Mouse (Mus musculus): ENCODE data around the gene Hddc3. TPM values are rescaled to one million over a fixed set of nuclear protein-coding genes. Genes with fewer than 3 reads are reported as not detected.
"Not testable (repeated sequence)": the region's sequence is repeated elsewhere in the genome, so short reads cannot be mapped to it uniquely, and the experiment has no call there.

Gene Hddc3
- polyA plus RNA-seq, 1 experiment from 2014 or later = 23.1 TPM

DNA sequence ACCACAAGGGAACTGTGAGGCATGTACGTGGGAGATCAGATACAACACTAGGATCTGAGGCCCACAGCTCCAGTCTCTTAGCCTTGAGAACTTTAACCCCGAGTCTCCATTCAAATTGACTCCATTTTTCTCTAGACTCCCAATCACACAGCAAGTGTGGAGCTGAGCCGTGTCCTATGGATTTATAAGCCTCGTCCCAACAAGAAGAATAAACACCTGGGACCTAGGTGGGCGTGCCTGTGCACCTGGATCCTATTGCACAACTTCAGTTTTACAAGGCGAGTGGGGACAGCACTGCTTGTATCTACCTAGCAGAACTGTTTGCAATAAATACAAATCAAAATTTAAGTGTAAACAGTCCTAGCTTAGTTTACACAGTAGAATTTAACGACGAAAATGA is 19.6 kb upstream of the Hddc3 start:
- H3K4me2 ChIP-seq (ENCODE audit: low read length) = peak overlapping the region; percentile 81
- H3K27ac ChIP-seq (replicated peaks in 1 of 2; ENCODE audit: control insufficient read depth in 1 of 2, insufficient read depth in 1 of 2, low read depth in 2 of 2, low read length in 2 of 2) = peak overlapping the region in 1 of 2 experiments; percentile 93; a peak in 3 of 4 replicates
- H3K36me3 ChIP-seq (ENCODE audit: control insufficient read depth, insufficient read depth, low read length) = peaks cover 44% of the 10 kb centered on the region
- H3K4me1 ChIP-seq (ENCODE audit: control insufficient read depth in 2 of 2, insufficient read depth in 2 of 2, low read length in 2 of 2) = peaks cover 7 to 27% of the 10 kb centered on the region in 2 experiments; a peak in 3 of 4 replicates
- H3K4me3 ChIP-seq (ENCODE audit: control insufficient read depth in 1 of 2, insufficient read depth in 1 of 2, low read depth in 1 of 2, low read length in 2 of 2) = peak overlapping the region; percentile 68 to 76
- no peaks in the 10 kb centered on the region for H3K27me3 ChIP-seq (ENCODE audit: control insufficient read depth, insufficient read depth, low read length)
- WGBS = 20% methylated on average over 8 of the region's 8 CpGs
- no peak for ATAC-seq (ENCODE audit: insufficient number of reproducible peaks, insufficient read depth, low FRiP score, low read depth)
- peak overlapping the region; percentile 82 for H3K9ac ChIP-seq (ENCODE audit: low read length)
- no peaks in the 10 kb centered on the region for H3K9me3 ChIP-seq (ENCODE audit: control insufficient read depth, low read length)

GRCm38 (mm10) chr7:80324043-80324815 is 18.7 kb upstream of the Hddc3 start, which contains the start of gene Rccd1:
Gene Rccd1, minus strand, starts transcription at chr7:80324454.
- ATAC-seq (ENCODE audit: insufficient number of reproducible peaks, insufficient read depth, low FRiP score, low read depth) = peak; percentile 97
- peak within 1 kb of the TSS; percentile 68 to 76 for H3K4me3 ChIP-seq (ENCODE audit: control insufficient read depth in 1 of 2, insufficient read depth in 1 of 2, low read depth in 1 of 2, low read length in 2 of 2)
- peaks cover 3 to 21% of the 10 kb centered on the region in 2 experiments; a peak in 3 of 4 replicates for H3K4me1 ChIP-seq (ENCODE audit: control insufficient read depth in 2 of 2, insufficient read depth in 2 of 2, low read length in 2 of 2)
- peak within 1 kb of the TSS; percentile 82 for H3K9ac ChIP-seq (ENCODE audit: low read length)
- no peaks in the 10 kb centered on the region for H3K27me3 ChIP-seq (ENCODE audit: control insufficient read depth, insufficient read depth, low read length)
- peaks cover 50% of the 10 kb centered on the region for H3K36me3 ChIP-seq (ENCODE audit: control insufficient read depth, insufficient read depth, low read length)
- peak within 1 kb of the TSS; percentile 81 for H3K4me2 ChIP-seq (ENCODE audit: low read length)
- peak within 1 kb of the TSS; percentile 88 to 93 for H3K27ac ChIP-seq (replicated peaks in 1 of 2; ENCODE audit: control insufficient read depth in 1 of 2, insufficient read depth in 1 of 2, low read depth in 2 of 2, low read length in 2 of 2)
- whole genome bisulfite sequencing = 3% methylated on average over 38 of the region's 38 CpGs
- H3K9me3 ChIP-seq (ENCODE audit: control insufficient read depth, low read length) = no peaks in the 10 kb centered on the region

DNA sequence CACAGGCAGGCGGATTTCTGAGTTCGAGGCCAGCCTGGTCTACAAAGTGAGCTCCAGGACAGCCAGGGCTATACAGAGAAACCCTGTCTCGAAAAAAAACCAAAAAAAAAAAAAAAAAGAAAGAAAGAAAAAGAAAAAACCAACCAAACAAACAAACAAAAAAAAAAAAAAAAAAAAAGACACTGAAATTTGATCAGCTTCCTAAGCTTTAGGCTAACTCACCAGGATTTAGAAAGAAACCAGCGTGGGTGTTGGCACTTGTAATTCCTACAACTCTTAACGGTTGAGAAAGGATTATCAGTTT is 18.1 kb upstream of the Hddc3 start:
- not testable (repeated sequence) for H3K9me3 ChIP-seq (ENCODE audit: control insufficient read depth, low read length); H3K27me3 ChIP-seq (ENCODE audit: control insufficient read depth, insufficient read depth, low read length); ATAC-seq (ENCODE audit: insufficient number of reproducible peaks, insufficient read depth, low FRiP score, low read depth)
- H3K4me3 ChIP-seq (ENCODE audit: control insufficient read depth in 1 of 2, insufficient read depth in 1 of 2, low read depth in 1 of 2, low read length in 2 of 2) = peak overlapping the region in 1 of 2 experiments; percentile 68; a peak in 1 of 4 replicates
- H3K4me2 ChIP-seq (ENCODE audit: low read length) = peak overlapping the region; percentile 81
- H3K36me3 ChIP-seq (ENCODE audit: control insufficient read depth, insufficient read depth, low read length) = peaks cover 56% of the 10 kb centered on the region
- H3K4me1 ChIP-seq (ENCODE audit: control insufficient read depth in 2 of 2, insufficient read depth in 2 of 2, low read length in 2 of 2) = peaks cover 0 to 15% of the 10 kb centered on the region in 2 experiments; a peak in 2 of 4 replicates
- peak overlapping the region; percentile 82; the same call in 1 of the 2 replicates for H3K9ac ChIP-seq (ENCODE audit: low read length)
- H3K27ac ChIP-seq (replicated peaks in 1 of 2; ENCODE audit: control insufficient read depth in 1 of 2, insufficient read depth in 1 of 2, low read depth in 2 of 2, low read length in 2 of 2) = peak overlapping the region in 1 of 2 experiments; percentile 93; a peak in 2 of 4 replicates
- 40% methylated on average over 4 of the region's 5 CpGs for WGBS

DNA sequence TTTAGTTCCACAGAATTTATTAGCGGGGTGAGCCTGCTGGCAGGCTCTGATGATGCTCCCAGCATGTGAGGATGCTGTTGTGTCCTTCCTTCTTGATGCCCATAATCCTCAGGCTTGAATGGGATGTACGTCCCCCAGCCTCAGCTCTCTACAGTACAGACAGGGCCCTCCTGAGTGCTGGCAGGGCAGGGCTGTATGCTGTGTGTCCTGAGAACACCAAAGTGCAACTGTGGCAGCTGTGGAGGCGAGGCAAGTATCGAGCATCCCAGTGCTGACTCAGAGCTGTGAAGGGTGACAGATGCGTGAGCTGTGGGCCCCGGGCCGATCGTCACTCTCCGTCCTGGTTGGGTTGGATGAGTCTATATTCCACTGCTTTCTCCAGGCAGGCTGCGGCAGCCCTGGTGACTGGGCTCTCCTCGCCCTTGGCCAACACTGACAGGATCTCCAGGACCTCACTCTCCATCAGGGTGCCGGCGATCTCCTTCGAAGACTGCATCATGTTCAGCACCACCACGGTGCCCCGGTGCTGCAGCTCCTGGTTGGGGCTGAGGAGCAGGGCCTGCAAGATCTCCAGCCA is 17.5 kb upstream of the Hddc3 start:
- H3K36me3 ChIP-seq (ENCODE audit: control insufficient read depth, insufficient read depth, low read length) = peaks cover 61% of the 10 kb centered on the region
- peak overlapping the region in 1 of 2 experiments; percentile 93; a peak in 2 of 4 replicates for H3K27ac ChIP-seq (replicated peaks in 1 of 2; ENCODE audit: control insufficient read depth in 1 of 2, insufficient read depth in 1 of 2, low read depth in 2 of 2, low read length in 2 of 2)
- 94% methylated on average over 16 of the region's 16 CpGs for WGBS
- ATAC-seq (ENCODE audit: insufficient number of reproducible peaks, insufficient read depth, low FRiP score, low read depth) = no peak
- H3K9ac ChIP-seq (ENCODE audit: low read length) = no peak overlapping the region
- no peaks in the 10 kb centered on the region for H3K9me3 ChIP-seq (ENCODE audit: control insufficient read depth, low read length)
- H3K4me1 ChIP-seq (ENCODE audit: control insufficient read depth in 2 of 2, insufficient read depth in 2 of 2, low read length in 2 of 2) = peaks cover 0 to 11% of the 10 kb centered on the region in 2 experiments; a peak in 2 of 4 replicates
- no peak overlapping the region for H3K4me2 ChIP-seq (ENCODE audit: low read length)
- no peaks in the 10 kb centered on the region for H3K27me3 ChIP-seq (ENCODE audit: control insufficient read depth, insufficient read depth, low read length)
- no peak overlapping the region for H3K4me3 ChIP-seq (ENCODE audit: control insufficient read depth in 1 of 2, insufficient read depth in 1 of 2, low read depth in 1 of 2, low read length in 2 of 2)

DNA sequence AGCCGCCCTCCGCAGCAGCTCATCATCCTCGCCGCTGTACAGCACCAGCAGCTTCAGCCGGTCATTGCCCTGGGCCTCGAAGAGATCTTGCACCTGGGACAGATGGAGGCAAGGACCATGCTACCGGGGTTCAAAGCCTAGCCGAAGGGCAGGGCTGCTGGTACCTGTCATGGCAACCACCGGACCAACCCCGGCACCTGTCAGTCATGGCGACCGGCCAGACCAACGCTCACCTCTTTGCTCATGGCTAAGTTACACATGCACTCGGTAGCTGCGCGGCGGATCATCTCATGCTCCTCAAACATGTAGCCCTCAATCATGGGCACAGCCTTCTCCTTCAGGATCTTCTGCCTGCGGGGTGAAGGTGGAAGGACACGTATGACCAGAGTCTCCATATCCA is 16.8 kb upstream of the Hddc3 start:
- Histone ChIP-seq H3K4me2 (ENCODE audit: low read length) (no peak overlapping the region), H3K36me3 (ENCODE audit: control insufficient read depth, insufficient read depth, low read length) (peaks cover 61% of the 10 kb centered on the region), H3K27ac (replicated peaks in 1 of 2; ENCODE audit: control insufficient read depth in 1 of 2, insufficient read depth in 1 of 2, low read depth in 2 of 2, low read length in 2 of 2) (no peak overlapping the region), H3K9me3 (ENCODE audit: control insufficient read depth, low read length) (no peaks in the 10 kb centered on the region), H3K27me3 (ENCODE audit: control insufficient read depth, insufficient read depth, low read length) (no peaks in the 10 kb centered on the region), H3K4me1 (ENCODE audit: control insufficient read depth in 2 of 2, insufficient read depth in 2 of 2, low read length in 2 of 2) (peaks cover 0 to 11% of the 10 kb centered on the region in 2 experiments; a peak in 2 of 4 replicates), H3K9ac (ENCODE audit: low read length) (no peak overlapping the region), H3K4me3 (ENCODE audit: control insufficient read depth in 1 of 2, insufficient read depth in 1 of 2, low read depth in 1 of 2, low read length in 2 of 2) (no peak overlapping the region)
- no peak for ATAC-seq (ENCODE audit: insufficient number of reproducible peaks, insufficient read depth, low FRiP score, low read depth)
- 96% methylated on average over 19 of the region's 19 CpGs for WGBS

- H3K4me3 ChIP-seq (ENCODE audit: control insufficient read depth in 1 of 2, insufficient read depth in 1 of 2, low read depth in 1 of 2, low read length in 2 of 2) = no peak overlapping the region
- no peak for ATAC-seq (ENCODE audit: insufficient number of reproducible peaks, insufficient read depth, low FRiP score, low read depth)
- H3K9me3 ChIP-seq (ENCODE audit: control insufficient read depth, low read length) = no peaks in the 10 kb centered on the region
- no peaks in the 10 kb centered on the region for H3K27me3 ChIP-seq (ENCODE audit: control insufficient read depth, insufficient read depth, low read length)
- H3K4me2 ChIP-seq (ENCODE audit: low read length) = no peak overlapping the region
- 91% methylated on average over 8 of the region's 8 CpGs for WGBS
- peaks cover 100% of the 10 kb centered on the region for H3K36me3 ChIP-seq (ENCODE audit: control insufficient read depth, insufficient read depth, low read length)
- no peaks in the 10 kb centered on the region for H3K4me1 ChIP-seq (ENCODE audit: control insufficient read depth in 2 of 2, insufficient read depth in 2 of 2, low read length in 2 of 2)
- H3K27ac ChIP-seq (replicated peaks in 1 of 2; ENCODE audit: control insufficient read depth in 1 of 2, insufficient read depth in 1 of 2, low read depth in 2 of 2, low read length in 2 of 2) = no peak overlapping the region
- H3K9ac ChIP-seq (ENCODE audit: low read length) = no peak overlapping the region
These were observed 12.6 kb upstream of the Hddc3 start for GRCm38 (mm10) chr7:80330278-80330677.

DNA sequence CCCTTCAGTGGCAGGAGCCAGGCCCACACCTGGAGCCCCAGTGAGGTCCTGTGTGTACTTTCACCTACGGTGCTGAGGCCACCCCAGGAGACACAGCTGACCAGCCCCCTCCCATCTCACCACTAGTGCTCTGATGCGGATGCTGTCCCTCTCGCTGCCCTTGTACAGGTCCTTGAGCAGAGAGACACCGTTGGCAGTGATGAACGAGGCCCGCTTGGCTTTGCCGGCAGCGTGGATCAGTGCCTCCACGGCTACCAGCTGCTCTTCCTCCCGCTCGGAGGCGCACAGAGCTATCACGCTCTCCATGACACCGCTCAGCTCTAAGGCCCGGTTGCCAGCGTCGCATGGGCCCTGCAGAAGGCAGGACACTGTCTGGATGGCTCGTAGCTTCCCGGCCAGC is 11.5 kb upstream of the Hddc3 start:
- peaks cover 100% of the 10 kb centered on the region for H3K36me3 ChIP-seq (ENCODE audit: control insufficient read depth, insufficient read depth, low read length)
- H3K27ac ChIP-seq (replicated peaks in 1 of 2; ENCODE audit: control insufficient read depth in 1 of 2, insufficient read depth in 1 of 2, low read depth in 2 of 2, low read length in 2 of 2) = no peak overlapping the region
- no peak overlapping the region for H3K9ac ChIP-seq (ENCODE audit: low read length)
- no peaks in the 10 kb centered on the region for H3K27me3 ChIP-seq (ENCODE audit: control insufficient read depth, insufficient read depth, low read length)
- no peaks in the 10 kb centered on the region for H3K9me3 ChIP-seq (ENCODE audit: control insufficient read depth, low read length)
- no peak overlapping the region for H3K4me3 ChIP-seq (ENCODE audit: control insufficient read depth in 1 of 2, insufficient read depth in 1 of 2, low read depth in 1 of 2, low read length in 2 of 2)
- ATAC-seq (ENCODE audit: insufficient number of reproducible peaks, insufficient read depth, low FRiP score, low read depth) = no peak
- no peaks in the 10 kb centered on the region for H3K4me1 ChIP-seq (ENCODE audit: control insufficient read depth in 2 of 2, insufficient read depth in 2 of 2, low read length in 2 of 2)
- WGBS = 96% methylated on average over 19 of the region's 19 CpGs
- H3K4me2 ChIP-seq (ENCODE audit: low read length) = no peak overlapping the region
